Mouse (Mus musculus) brain, embryonic 14.5 days (tissue): Measurements from ENCODE around the gene Bdh1.

Experiments used
- CTCF ChIP-seq: fragments of 200-500 bp; IDR thresholded peaks from 2 replicates; pipeline ENCODE4 v1.5.1; 2012; ENCODE audit warnings: inconsistent platforms, mild to moderate bottlenecking, moderate library complexity, borderline replicate concordance; ENCODE audit not compliant: insufficient read depth, insufficient read length; ENCODE audit errors: extremely low read depth
- POLR2A ChIP-seq: fragments of 200-500 bp; IDR thresholded peaks from 2 replicates; pipeline ENCODE4 v1.6.1; 2012; ENCODE audit warnings: mild to moderate bottlenecking, inconsistent platforms, borderline replicate concordance; ENCODE audit not compliant: poor library complexity, insufficient read depth, insufficient read length, severe bottlenecking; ENCODE audit errors: extremely low read depth

GRCm38 (mm10) chr16:31466106-31466505, 44.0 kb downstream of the Bdh1 start:
- no peak for TF ChIP-seq POLR2A
- TF ChIP-seq CTCF = no peak
